Mouse (Mus musculus): Measurements from ENCODE around the gene Zbtb11.
"Not testable (repeated sequence)": the region's sequence is repeated elsewhere in the genome, so short reads cannot be mapped to it uniquely, and the experiment has no call there.

The Zbtb11 gene

GRCm38 (mm10) chr16:55973431-55974255, at the start of gene Zbtb11:
Gene Zbtb11, plus strand, starts transcription at chr16:55973883.
- DNase-seq (ENCODE audit: low spot score): peak; percentile 100

GRCm38 (mm10) chr16:55924010-55924409, 49.7 kb upstream of the Zbtb11 start:
- no peak for DNase-seq (ENCODE audit: low spot score)

GRCm38 (mm10) chr16:55933681-55934343, 39.9 kb upstream of the Zbtb11 start:
- peak; percentile 64 for DNase-seq (ENCODE audit: low spot score)

- peak; percentile 96 for DNase-seq (ENCODE audit: low spot score)
Observed at GRCm38 (mm10) chr16:55934453-55935037, 39.1 kb upstream of the Zbtb11 start, which contains the start of gene Cep97. Gene Cep97, minus strand, starts transcription at chr16:55934855.

GRCm38 (mm10) chr16:55938761-55939160, 34.9 kb upstream of the Zbtb11 start:
- DNase-seq (ENCODE audit: low spot score): no peak

DNA sequence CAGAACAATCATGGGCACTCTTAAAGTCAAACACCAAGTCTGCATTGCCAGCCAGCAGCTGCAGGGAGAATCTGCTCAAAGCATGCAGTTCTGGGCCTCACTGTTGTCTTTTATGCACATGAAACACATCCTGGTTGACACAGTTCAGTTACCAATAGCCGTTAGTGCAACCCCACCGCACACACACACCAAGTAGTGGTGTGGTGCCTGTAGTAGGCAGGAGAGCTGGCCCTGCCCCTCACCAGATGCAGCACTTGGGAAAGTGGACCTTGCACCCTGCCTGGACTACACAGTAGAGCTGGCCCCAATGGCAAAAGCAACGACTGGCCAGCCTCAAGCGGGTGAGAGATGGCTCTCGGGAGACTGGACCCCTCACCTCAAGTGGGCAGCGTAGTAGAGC, 34.0 kb upstream of the Zbtb11 start:
- DNase-seq (ENCODE audit: low spot score): no peak

DNA sequence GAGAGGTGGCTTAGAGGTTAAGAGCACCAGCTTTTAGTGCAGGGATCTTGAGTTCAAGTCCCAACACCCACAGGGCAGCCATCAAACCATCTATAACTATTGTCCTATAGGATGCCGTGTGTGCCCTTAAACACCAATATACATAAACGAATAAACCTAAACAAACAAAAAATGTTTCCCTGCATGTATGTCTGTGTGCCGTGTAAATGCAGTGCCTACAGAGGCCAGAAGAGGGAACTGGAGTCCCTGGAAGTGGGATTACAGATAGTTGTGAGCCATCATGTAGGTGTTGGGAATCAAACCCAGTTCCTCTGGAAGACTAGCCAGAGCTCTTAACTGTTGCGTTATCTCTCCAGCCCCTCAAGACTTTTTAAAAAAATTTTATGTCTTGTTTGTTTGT, 32.9 kb upstream of the Zbtb11 start:
- no peak for DNase-seq (ENCODE audit: low spot score)

GRCm38 (mm10) chr16:55947266-55947665, 26.4 kb upstream of the Zbtb11 start:
- DNase-seq (ENCODE audit: low spot score): no peak

DNA sequence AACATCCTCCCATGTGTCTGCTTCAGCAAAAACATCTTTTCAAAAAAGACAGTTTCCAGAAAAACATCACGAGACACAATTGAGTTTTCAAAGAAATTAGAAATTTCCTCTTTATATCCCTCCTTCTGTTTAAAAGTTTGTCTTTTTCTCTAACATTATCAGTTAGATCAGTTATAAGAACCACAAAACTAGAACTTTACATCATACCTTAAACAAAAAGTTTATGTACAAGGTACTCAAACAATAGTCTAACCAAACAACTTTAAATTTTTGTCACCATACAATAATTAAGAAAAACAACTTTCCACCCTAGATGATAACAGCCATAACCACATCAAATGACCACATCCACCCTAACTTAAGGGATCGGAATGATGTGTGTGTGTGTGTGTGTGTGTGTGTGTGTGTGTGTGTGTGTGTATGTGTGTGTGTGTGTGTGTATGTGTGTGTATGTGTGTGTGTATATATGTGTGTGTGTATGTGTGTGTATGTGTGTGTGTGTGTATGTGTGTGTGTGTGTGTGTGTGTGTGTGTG, 25.7 kb upstream of the Zbtb11 start:
- not testable (repeated sequence) for DNase-seq (ENCODE audit: low spot score)

- no peak for DNase-seq (ENCODE audit: low spot score)
Observed at GRCm38 (mm10) chr16:55948963-55949362, 24.7 kb upstream of the Zbtb11 start.

DNA sequence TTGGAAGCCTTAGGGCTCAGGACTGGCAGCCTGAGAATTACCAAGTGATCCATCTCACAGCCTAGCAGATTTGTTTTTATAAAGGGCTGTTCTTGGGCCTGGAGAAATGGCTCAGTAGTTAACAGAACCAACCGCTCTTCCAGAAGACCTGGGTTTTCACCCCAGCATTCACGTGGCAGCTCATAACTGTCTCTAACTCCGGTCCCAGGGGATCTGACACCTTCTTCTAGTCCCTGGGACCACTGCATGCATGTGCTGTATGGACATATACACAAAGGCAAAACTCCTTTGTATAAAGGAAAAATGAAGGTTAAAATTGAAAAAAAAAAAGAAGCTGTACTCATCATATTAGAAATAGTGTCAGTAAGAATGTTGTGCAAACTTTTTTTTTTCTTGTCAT, 23.2 kb upstream of the Zbtb11 start:
- DNase-seq (ENCODE audit: low spot score): no peak

- DNase-seq (ENCODE audit: low spot score): peak; percentile 86
Observed at GRCm38 (mm10) chr16:55950946-55951678, 22.6 kb upstream of the Zbtb11 start.

GRCm38 (mm10) chr16:55951679-55952327, 21.9 kb upstream of the Zbtb11 start:
- no peak for DNase-seq (ENCODE audit: low spot score)

GRCm38 (mm10) chr16:55952771-55953170, 20.9 kb upstream of the Zbtb11 start:
- DNase-seq (ENCODE audit: low spot score): no peak

- DNase-seq (ENCODE audit: low spot score): not testable (repeated sequence)
Observed at GRCm38 (mm10) chr16:55954196-55954595, 19.5 kb upstream of the Zbtb11 start.

GRCm38 (mm10) chr16:55963068-55963467, 10.6 kb upstream of the Zbtb11 start:
- DNase-seq (ENCODE audit: low spot score): not testable (repeated sequence)

- DNase-seq (ENCODE audit: low spot score): peak; percentile 75
Observed at GRCm38 (mm10) chr16:55964126-55964949, 9.3 kb upstream of the Zbtb11 start.

GRCm38 (mm10) chr16:55966212-55966871, 7.3 kb upstream of the Zbtb11 start, which contains the start of gene Rpl24:
Gene Rpl24, plus strand, starts transcription at chr16:55966275.
- DNase-seq (ENCODE audit: low spot score): peak; percentile 95

DNA sequence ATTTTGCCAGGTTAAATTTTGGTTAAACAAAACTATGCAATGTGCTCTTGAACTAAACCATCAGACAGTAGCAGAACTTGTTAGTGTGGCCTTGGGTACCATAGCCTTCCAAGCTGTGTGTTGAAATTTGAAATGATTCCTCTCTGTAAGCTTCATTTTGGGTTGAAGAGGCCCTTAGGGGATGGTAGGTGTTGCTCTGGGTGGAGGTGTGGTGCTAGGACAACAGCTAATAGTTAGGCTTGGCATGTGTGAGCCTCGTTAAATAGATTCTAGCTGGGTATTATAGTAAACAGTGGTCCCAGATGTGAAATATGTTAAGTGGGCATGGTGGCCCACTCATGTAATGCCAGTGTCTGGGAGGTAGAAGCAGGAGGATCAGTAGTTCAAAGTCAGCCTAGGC, 6.5 kb upstream of the Zbtb11 start:
- DNase-seq (ENCODE audit: low spot score): no peak

DNA sequence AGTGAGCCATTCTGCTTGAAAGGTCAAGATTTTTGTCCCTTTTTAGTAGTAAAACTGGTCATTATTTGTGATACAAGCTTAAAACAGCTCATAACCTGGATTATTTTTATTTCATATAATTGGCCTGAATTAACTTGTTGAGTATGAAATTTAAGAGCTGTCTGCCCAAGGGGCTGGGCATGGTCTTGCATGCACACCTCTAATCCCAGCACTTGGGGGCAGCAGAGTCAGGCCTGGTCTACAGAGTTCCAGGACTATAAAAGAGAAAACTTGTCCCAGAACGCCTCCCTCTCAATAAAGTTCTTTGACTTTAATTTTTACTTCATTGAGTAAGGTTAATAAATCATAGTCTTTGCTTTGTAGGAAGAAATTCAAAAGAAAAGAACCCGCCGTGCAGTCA, 4.5 kb upstream of the Zbtb11 start:
- peak; percentile 60 for DNase-seq (ENCODE audit: low spot score)

Data from embryo, embryonic 10 days (tissue).